Mouse (Mus musculus) fibroblast of lung, adult 2 months (primary cell): ENCODE measurements around the gene Sik1.

ENCODE experiments used
- DNase-seq: peaks from one replicate; pipeline ENCODE4 v3.0.0-alpha.2; 2011; ENCODE audit warnings: low read depth

Sik1 gene

DNA sequence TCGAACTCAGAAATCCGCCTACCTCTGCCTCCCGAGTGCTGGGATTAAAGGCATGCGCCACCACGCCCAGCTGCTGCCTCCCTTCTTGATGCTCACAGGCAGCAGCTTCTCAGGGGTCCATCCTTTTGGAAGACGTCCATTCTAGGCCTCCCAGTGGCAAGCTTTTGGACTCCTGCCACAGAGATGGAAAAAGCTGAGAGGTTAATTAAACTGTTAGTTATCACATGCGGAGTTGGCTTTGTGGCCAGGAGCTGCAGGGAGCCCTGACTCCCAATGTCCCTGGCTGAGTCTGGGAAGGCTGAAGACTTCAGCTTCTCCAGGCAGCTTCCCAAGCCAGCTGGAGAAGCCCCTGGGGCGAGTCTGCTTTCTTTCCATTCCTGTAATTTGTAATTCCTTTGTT, 49.6 kb downstream of the Sik1 start:
- no peak for DNase-seq

DNA sequence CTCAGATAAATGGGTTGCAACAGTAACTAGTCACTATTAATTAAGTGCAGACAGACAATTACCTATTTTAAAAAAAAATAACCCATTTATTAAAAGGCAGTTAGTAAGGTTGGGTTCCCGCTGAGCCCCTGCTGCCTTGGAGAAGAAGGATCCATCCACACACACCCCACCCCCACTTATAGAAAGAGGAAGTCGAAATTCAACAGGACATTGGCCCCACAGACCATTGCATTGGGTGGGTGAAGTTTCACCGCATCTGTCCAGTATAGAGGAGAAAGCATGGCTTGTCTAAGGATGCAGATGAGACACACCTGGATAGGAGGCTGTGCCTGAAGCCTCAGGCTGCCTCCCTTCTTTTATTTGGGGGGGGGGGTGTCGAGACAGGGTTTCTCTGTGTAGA, 50.0 kb downstream of the Sik1 start:
- no peak for DNase-seq

DNA sequence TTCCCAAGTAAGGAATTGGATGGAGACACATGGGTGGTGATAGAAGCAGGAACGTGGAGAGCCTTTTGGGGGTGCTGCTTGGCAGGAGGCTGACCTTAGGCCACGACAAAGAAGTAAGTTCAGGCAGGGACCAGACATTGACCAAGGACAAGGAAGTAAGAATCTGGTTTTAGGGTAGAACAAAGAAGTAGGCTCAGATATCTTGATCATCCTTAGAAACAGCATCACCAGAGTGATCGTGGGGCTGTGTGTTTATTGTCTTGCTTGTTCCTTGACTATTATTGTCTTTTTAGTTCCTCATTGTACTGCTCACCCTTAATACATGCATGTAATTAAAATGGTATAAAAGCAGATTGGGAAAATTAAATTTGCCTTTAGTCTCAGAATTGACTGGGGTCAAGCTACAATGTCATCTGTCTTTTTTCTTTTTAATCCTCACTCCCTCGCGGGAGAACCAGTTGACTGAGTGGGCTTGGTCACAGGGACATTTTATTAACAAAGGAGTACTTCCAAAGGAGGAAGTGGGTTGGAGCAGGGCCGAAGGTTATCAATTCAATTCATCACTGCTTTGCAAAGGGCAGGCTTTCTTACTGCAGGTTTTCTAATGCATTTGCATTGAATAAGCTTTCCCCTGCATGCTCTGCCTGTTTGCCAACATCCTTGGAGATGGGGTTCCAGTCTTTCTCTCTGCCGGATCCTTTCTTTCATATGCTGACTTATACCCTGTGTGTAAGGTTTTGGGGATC, 53.2 kb downstream of the Sik1 start:
- DNase-seq = no peak

DNA sequence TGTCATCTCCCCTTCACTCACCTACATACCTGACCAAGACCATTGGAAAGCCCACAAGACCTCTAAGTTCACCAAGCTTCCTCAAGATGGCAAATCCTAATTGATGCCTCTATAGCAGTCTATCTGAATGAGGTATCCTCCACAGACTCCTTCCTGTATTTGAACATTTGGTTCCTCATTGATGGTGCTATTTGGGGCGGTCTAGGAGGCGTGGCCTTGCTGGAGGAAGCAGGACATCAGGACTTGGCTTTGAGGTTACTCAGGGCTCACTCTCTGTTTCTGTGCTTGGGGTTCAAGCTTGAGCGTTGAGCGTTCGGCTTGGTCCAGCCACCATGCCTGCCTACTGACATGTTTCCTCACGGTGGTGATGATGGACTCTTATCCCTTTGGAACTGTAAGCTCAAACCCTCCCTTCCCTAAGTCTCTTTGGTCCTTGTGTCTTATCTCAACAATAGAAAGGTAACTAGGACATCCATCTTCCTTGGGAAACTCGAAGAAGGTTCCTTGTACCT, 54.7 kb downstream of the Sik1 start:
- no peak for DNase-seq

DNA sequence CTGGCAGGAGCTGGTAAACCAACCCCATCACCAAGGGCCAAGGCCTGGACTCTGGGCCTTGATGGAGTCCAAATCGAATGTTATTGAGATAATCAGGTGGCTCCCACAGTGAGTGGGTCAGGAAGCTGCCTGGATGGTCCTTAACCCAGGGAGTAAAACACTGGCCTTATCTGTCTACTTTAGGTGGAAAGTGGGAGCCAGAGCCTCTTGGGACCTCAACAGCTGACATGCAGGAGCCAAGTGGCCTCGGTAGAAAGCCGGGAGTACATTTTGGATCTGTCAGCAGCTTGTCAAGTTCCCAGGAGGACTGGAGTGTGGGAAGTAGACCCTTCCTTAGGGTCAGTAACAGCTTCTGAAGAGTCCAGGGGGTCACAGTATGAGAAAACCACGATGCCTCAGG, 59.7 kb downstream of the Sik1 start:
- no peak for DNase-seq
